Mouse (Mus musculus) intestine, embryonic 15.5 days (tissue): ENCODE measurements at regions not wholly inside any gene's neighbourhood (a gene's known extent, or its start where the extent isn't known, plus 50 kb on each side); places are given as distances from the start of the nearest gene placed in this dataset.

ENCODE experiments used
- ATAC-seq: fragments of 200-750 bp; cut with Nextera tagmentation; 2 replicates; pipeline ENCODE4 v1.8.0; 2017; ENCODE audit warnings: moderate TSS enrichment, moderate library complexity
- H3K27ac ChIP-seq: fragments of 300-500 bp; sonication (generic); 2 replicates; pipeline ENCODE4 v1.5.1; 2015; ENCODE audit warnings: mild to moderate bottlenecking, inconsistent platforms
- H3K27me3 ChIP-seq: fragments of 300-500 bp; sonication (generic); replicated peaks from 2 replicates; pipeline ENCODE4 v1.6.1; 2015; ENCODE audit warnings: inconsistent platforms
- H3K36me3 ChIP-seq: fragments of 300-500 bp; sonication (generic); 2 replicates; pipeline ENCODE4 v1.6.1; 2015; ENCODE audit warnings: inconsistent platforms
- H3K4me1 ChIP-seq: fragments of 300-500 bp; sonication (generic); replicated peaks from 2 replicates; pipeline ENCODE4 v1.6.1; 2015; ENCODE audit warnings: inconsistent platforms
- H3K4me2 ChIP-seq: fragments of 300-500 bp; sonication (generic); replicated peaks from 2 replicates; pipeline ENCODE4 v1.6.1; 2015; ENCODE audit warnings: mild to moderate bottlenecking, inconsistent platforms
- H3K4me3 ChIP-seq: fragments of 300-500 bp; sonication (generic); replicated peaks from 2 replicates; pipeline ENCODE4 v1.5.1; 2015; ENCODE audit warnings: inconsistent platforms
- H3K9ac ChIP-seq: fragments of 300-500 bp; sonication (generic); 2 replicates; pipeline ENCODE4 v1.6.1; 2015; ENCODE audit warnings: inconsistent platforms
- H3K9me3 ChIP-seq: fragments of 300-500 bp; sonication (generic); 2 replicates; pipeline ENCODE4 v1.6.1; 2016; ENCODE audit warnings: inconsistent platforms
- WGBS: fragments of 180-500 bp; shearing (Covaris S2); methylation state at CpG from one replicate; pipeline ENCODE4 v1.1.7; 2015; 5-methylcytosine and 5-hydroxymethylcytosine counted together

GRCm38 (mm10) chr14:97045321-97045720 lies 526.4 kb upstream of the Klhl1 start:
- Histone ChIP-seq H3K4me2 (no peak overlapping the region), H3K27me3 (no peaks in the 10 kb centered on the region), H3K27ac (no peak overlapping the region), H3K36me3 (no peaks in the 10 kb centered on the region), H3K4me1 (no peaks in the 10 kb centered on the region), H3K9me3 (no peaks in the 10 kb centered on the region), H3K4me3 (no peak overlapping the region), H3K9ac (no peak overlapping the region)
- ATAC-seq = no peak

- Histone ChIP-seq H3K4me2 (no peak overlapping the region), H3K27me3 (no peaks in the 10 kb centered on the region), H3K9me3 (no peaks in the 10 kb centered on the region), H3K27ac (no peak overlapping the region), H3K4me3 (no peak overlapping the region), H3K9ac (no peak overlapping the region), H3K36me3 (no peaks in the 10 kb centered on the region), H3K4me1 (no peaks in the 10 kb centered on the region)
- 80% methylated on average over 3 of the region's 3 CpGs for WGBS
- ATAC-seq = no peak
Measured at GRCm38 (mm10) chr14:97039850-97040249, 520.9 kb upstream of the Klhl1 start.

- Histone ChIP-seq H3K9ac (no peak overlapping the region), H3K4me1 (no peaks in the 10 kb centered on the region), H3K27me3 (no peaks in the 10 kb centered on the region), H3K9me3 (no peaks in the 10 kb centered on the region), H3K27ac (no peak overlapping the region), H3K4me2 (no peak overlapping the region), H3K4me3 (no peak overlapping the region), H3K36me3 (no peaks in the 10 kb centered on the region)
- ATAC-seq = no peak
- 65% methylated on average over 4 of the region's 4 CpGs for WGBS
Measured at GRCm38 (mm10) chr14:97028528-97028927, 509.6 kb upstream of the Klhl1 start.

- WGBS = 81% methylated on average over 3 of the region's 3 CpGs
- Histone ChIP-seq H3K4me2 (no peak overlapping the region), H3K9ac (no peak overlapping the region), H3K4me3 (no peak overlapping the region), H3K4me1 (no peaks in the 10 kb centered on the region), H3K27ac (no peak overlapping the region), H3K9me3 (no peaks in the 10 kb centered on the region), H3K36me3 (no peaks in the 10 kb centered on the region), H3K27me3 (no peaks in the 10 kb centered on the region)
- ATAC-seq = no peak
Measured at GRCm38 (mm10) chr14:97006294-97006693, 487.4 kb upstream of the Klhl1 start.

GRCm38 (mm10) chr14:96995081-96995480 lies 476.2 kb upstream of the Klhl1 start:
- no peaks in the 10 kb centered on the region for H3K4me1 ChIP-seq
- ATAC-seq = no peak
- 49% methylated on average over 3 of the region's 3 CpGs for WGBS
- H3K4me2 ChIP-seq = no peak overlapping the region
- H3K27ac ChIP-seq = no peak overlapping the region
- no peaks in the 10 kb centered on the region for H3K27me3 ChIP-seq
- no peak overlapping the region for H3K9ac ChIP-seq
- H3K4me3 ChIP-seq = no peak overlapping the region
- H3K9me3 ChIP-seq = no peaks in the 10 kb centered on the region
- H3K36me3 ChIP-seq = no peaks in the 10 kb centered on the region

- H3K4me2 ChIP-seq = no peak overlapping the region
- no peaks in the 10 kb centered on the region for H3K9me3 ChIP-seq
- WGBS = 70% methylated on average over 8 of the region's 8 CpGs
Measured at GRCm38 (mm10) chr14:96990542-96991162, 471.8 kb upstream of the Klhl1 start.

GRCm38 (mm10) chr14:96963074-96963447 lies 444.2 kb upstream of the Klhl1 start:
- 79% methylated on average over 5 of the region's 5 CpGs for WGBS
- no peak for ATAC-seq
- Histone ChIP-seq H3K4me3 (no peak overlapping the region), H3K27ac (no peak overlapping the region), H3K4me2 (no peak overlapping the region), H3K9me3 (no peaks in the 10 kb centered on the region), H3K9ac (no peak overlapping the region), H3K27me3 (no peaks in the 10 kb centered on the region), H3K36me3 (no peaks in the 10 kb centered on the region), H3K4me1 (no peaks in the 10 kb centered on the region)

More at GRCm38 (mm10) chr14:96990542-96991162, 471.8 kb upstream of the Klhl1 start:
- Histone ChIP-seq H3K27ac (no peak overlapping the region), H3K9ac (no peak overlapping the region), H3K4me3 (no peak overlapping the region), H3K4me1 (no peaks in the 10 kb centered on the region), H3K27me3 (no peaks in the 10 kb centered on the region), H3K36me3 (no peaks in the 10 kb centered on the region)
- no peak for ATAC-seq

- no peak overlapping the region for H3K27ac ChIP-seq
- no peak overlapping the region for H3K4me2 ChIP-seq
- 45% methylated on average over 8 of the region's 8 CpGs for WGBS
- no peak overlapping the region for H3K9ac ChIP-seq
- no peak for ATAC-seq
- no peaks in the 10 kb centered on the region for H3K36me3 ChIP-seq
- H3K27me3 ChIP-seq = no peaks in the 10 kb centered on the region
- no peaks in the 10 kb centered on the region for H3K9me3 ChIP-seq
- no peaks in the 10 kb centered on the region for H3K4me1 ChIP-seq
- H3K4me3 ChIP-seq = no peak overlapping the region
Measured at GRCm38 (mm10) chr14:96962426-96963073, 443.6 kb upstream of the Klhl1 start.

- H3K27me3 ChIP-seq = no peaks in the 10 kb centered on the region
- no peak for ATAC-seq
- H3K9me3 ChIP-seq = no peaks in the 10 kb centered on the region
- no peaks in the 10 kb centered on the region for H3K4me1 ChIP-seq
- H3K27ac ChIP-seq = no peak overlapping the region
- H3K4me3 ChIP-seq = no peak overlapping the region
- no peaks in the 10 kb centered on the region for H3K36me3 ChIP-seq
- H3K4me2 ChIP-seq = no peak overlapping the region
- no peak overlapping the region for H3K9ac ChIP-seq
- WGBS = 61% methylated on average over 4 of the region's 4 CpGs
Measured at GRCm38 (mm10) chr14:96956115-96956514, 437.2 kb upstream of the Klhl1 start.

GRCm38 (mm10) chr14:96954462-96954861 lies 435.6 kb upstream of the Klhl1 start:
- no peaks in the 10 kb centered on the region for H3K36me3 ChIP-seq
- H3K4me3 ChIP-seq = no peak overlapping the region
- no peaks in the 10 kb centered on the region for H3K4me1 ChIP-seq
- no peak overlapping the region for H3K9ac ChIP-seq
- ATAC-seq = no peak
- no peak overlapping the region for H3K27ac ChIP-seq
- H3K4me2 ChIP-seq = no peak overlapping the region
- H3K9me3 ChIP-seq = no peaks in the 10 kb centered on the region
- H3K27me3 ChIP-seq = no peaks in the 10 kb centered on the region

GRCm38 (mm10) chr14:96908737-96909136 lies 389.8 kb upstream of the Klhl1 start:
- H3K9ac ChIP-seq = no peak overlapping the region
- H3K4me3 ChIP-seq = no peak overlapping the region
- no peak for ATAC-seq
- no peak overlapping the region for H3K27ac ChIP-seq
- H3K9me3 ChIP-seq = no peaks in the 10 kb centered on the region
- no peaks in the 10 kb centered on the region for H3K4me1 ChIP-seq
- no peak overlapping the region for H3K4me2 ChIP-seq
- 9% methylated on average over 2 of the region's 2 CpGs for whole genome bisulfite sequencing
- H3K36me3 ChIP-seq = no peaks in the 10 kb centered on the region
- H3K27me3 ChIP-seq = no peaks in the 10 kb centered on the region

GRCm38 (mm10) chr14:96879701-96880100 lies 360.8 kb upstream of the Klhl1 start:
- Histone ChIP-seq H3K4me2 (no peak overlapping the region), H3K4me1 (no peaks in the 10 kb centered on the region), H3K27me3 (no peaks in the 10 kb centered on the region), H3K27ac (no peak overlapping the region), H3K9me3 (no peaks in the 10 kb centered on the region), H3K4me3 (no peak overlapping the region), H3K9ac (no peak overlapping the region), H3K36me3 (no peaks in the 10 kb centered on the region)
- no peak for ATAC-seq
- WGBS = 77% methylated on average over 3 of the region's 3 CpGs

GRCm38 (mm10) chr14:96871969-96872368 lies 353.1 kb upstream of the Klhl1 start:
- H3K27ac ChIP-seq = no peak overlapping the region
- no peak overlapping the region for H3K4me2 ChIP-seq
- no peaks in the 10 kb centered on the region for H3K4me1 ChIP-seq
- no peak for ATAC-seq
- no peaks in the 10 kb centered on the region for H3K36me3 ChIP-seq
- WGBS = 89% methylated on average over 4 of the region's 4 CpGs
- no peaks in the 10 kb centered on the region for H3K27me3 ChIP-seq
- no peak overlapping the region for H3K4me3 ChIP-seq
- H3K9me3 ChIP-seq = no peaks in the 10 kb centered on the region
- H3K9ac ChIP-seq = no peak overlapping the region
